ENCODE assay signal across 18 mouse cellular contexts in genomic region chr4:148936111-148936510, GRCm38 (mm10).
DNase-seq lines count a peak whose midpoint lies in the region; ATAC-seq and TF ChIP-seq lines count a peak whose summit lies in the region.
"Had no signal": no experiment of that assay in that cellular context is flagged by ENCODE, and none has a peak within 500 bp of the region (broad histone marks: within the 10 kb centered on the region; RNA-seq: fewer than 3 reads in every experiment).

No protein-coding gene starts in this region.

- no peak overlapping the region for H3K4me3 ChIP-seq in heart, embryonic 14.5 days (ENCODE audit: control insufficient read depth in 1 of 2, insufficient read depth in 1 of 2, low read depth in 1 of 2, low read length in 2 of 2)
- H3K4me3 ChIP-seq in intestine, embryonic 16.5 days (ENCODE audit: low read length): no peak overlapping the region
- H3K4me3 ChIP-seq in liver, embryonic 12.5 days: no peak overlapping the region
- H3K4me3 ChIP-seq in stomach, embryonic 15.5 days (replicated peaks): no peak overlapping the region
- no peak overlapping the region for H3K4me3 ChIP-seq in kidney, adult 2 months (ENCODE audit: insufficient read depth, low read depth, low read length)
- H3K4me3 ChIP-seq: forebrain, embryonic 12.5 days; megakaryocyte, embryonic 14.5 days; midbrain, embryonic 15.5 days; neural tube, embryonic 15.5 days had no signal

- 80% methylated on average over 12 of the region's 12 CpGs for WGBS in heart, embryonic 14.5 days
- 73% methylated on average over 12 of the region's 12 CpGs for WGBS in intestine, embryonic 16.5 days
- 71% methylated on average over 12 of the region's 12 CpGs for WGBS in liver, embryonic 12.5 days (ENCODE audit: insufficient replicate concordance)
- whole genome bisulfite sequencing in stomach, embryonic 15.5 days: 83% methylated on average over 12 of the region's 12 CpGs
- 93% methylated on average over 12 of the region's 12 CpGs for WGBS in kidney, adult 2 months

- no peaks in the 10 kb centered on the region for H3K27me3 ChIP-seq in heart, embryonic 14.5 days (ENCODE audit: control insufficient read depth, insufficient read depth, low read length)
- H3K27me3 ChIP-seq in intestine, embryonic 16.5 days (replicated peaks; ENCODE audit: control insufficient read depth, insufficient read depth, low read length): no peaks in the 10 kb centered on the region
- H3K27me3 ChIP-seq in liver, embryonic 12.5 days (replicated peaks): peaks cover 6% of the 10 kb centered on the region; the same call in 1 of the 2 replicates
- 0 out of 2 replicates have a peak, but pooled peaks cover 5% of the 10 kb centered on the region for H3K27me3 ChIP-seq in stomach, embryonic 15.5 days (replicated peaks)
- H3K27me3 ChIP-seq in kidney, adult 2 months (replicated peaks; ENCODE audit: control insufficient read depth, insufficient read depth, low read length): no peaks in the 10 kb centered on the region

- H3K4me2 ChIP-seq in heart, embryonic 14.5 days (ENCODE audit: low read length): no peak overlapping the region
- no peak overlapping the region for H3K4me2 ChIP-seq in intestine, embryonic 16.5 days (ENCODE audit: low read depth, low read length)
- H3K4me2 ChIP-seq in liver, embryonic 12.5 days: no peak overlapping the region
- H3K4me2 ChIP-seq in stomach, embryonic 15.5 days: no peak overlapping the region
- H3K4me2 ChIP-seq: forebrain, embryonic 12.5 days; hindbrain, embryonic 14.5 days; midbrain, embryonic 15.5 days; neural tube, embryonic 15.5 days had no signal

- DNase-seq in heart, adult 18-20 months: no peak
- DNase-seq in layer of hippocampus, adult 8-10 months (ENCODE audit: low spot score in 2 of 2): no peak
- DNase-seq in kidney, adult 2 months: no peak
- DNase-seq: cerebellum, adult 8-10 months; kidney, adult 11 months; right cerebral cortex, postnatal 14 days; spleen, adult 18-20 months; thymus, postnatal 14 days had no signal

- peaks cover 75% of the 10 kb centered on the region for H3K36me3 ChIP-seq in heart, embryonic 14.5 days (ENCODE audit: control insufficient read depth, insufficient read depth, low read length)
- no peaks in the 10 kb centered on the region for H3K36me3 ChIP-seq in intestine, embryonic 16.5 days (ENCODE audit: control insufficient read depth, insufficient read depth, low read length)
- no peaks in the 10 kb centered on the region for H3K36me3 ChIP-seq in liver, embryonic 12.5 days
- peaks cover 7% of the 10 kb centered on the region for H3K36me3 ChIP-seq in stomach, embryonic 15.5 days
- no peaks in the 10 kb centered on the region for H3K36me3 ChIP-seq in kidney, adult 2 months (ENCODE audit: control insufficient read depth, insufficient read depth, low read length)
- H3K36me3 ChIP-seq: midbrain, embryonic 15.5 days; neural tube, embryonic 15.5 days had no signal

- TF ChIP-seq POLR2A in kidney, adult 2 months (IDR thresholded peaks at IDR 0.05; ENCODE audit: low read depth, low read length): no peak

- no peaks in the 10 kb centered on the region for H3K9me3 ChIP-seq in heart, embryonic 14.5 days (ENCODE audit: control insufficient read depth, low read length)
- H3K9me3 ChIP-seq in intestine, embryonic 16.5 days (ENCODE audit: control insufficient read depth, low read length): no peaks in the 10 kb centered on the region
- H3K9me3 ChIP-seq in liver, embryonic 12.5 days (replicated peaks): no peaks in the 10 kb centered on the region
- H3K9me3 ChIP-seq in stomach, embryonic 15.5 days: no peaks in the 10 kb centered on the region
- H3K9me3 ChIP-seq: forebrain, embryonic 12.5 days; megakaryocyte, embryonic 14.5 days; midbrain, embryonic 15.5 days; neural tube, embryonic 15.5 days had no signal

- peak overlapping the region; percentile 62 for H3K9ac ChIP-seq in heart, embryonic 14.5 days (ENCODE audit: low read length)
- H3K9ac ChIP-seq in intestine, embryonic 16.5 days (ENCODE audit: low read depth, low read length): peak overlapping the region; percentile 39; the same call in 1 of the 2 replicates
- H3K9ac ChIP-seq in liver, embryonic 12.5 days: no peak overlapping the region
- H3K9ac ChIP-seq in stomach, embryonic 15.5 days: no peak overlapping the region
- H3K9ac ChIP-seq: forebrain, embryonic 12.5 days; midbrain, embryonic 15.5 days; neural tube, embryonic 15.5 days had no signal

- TF ChIP-seq CTCF in kidney, adult 2 months (conservative IDR thresholded peaks at IDR 0.05; ENCODE audit: insufficient read depth, insufficient read length, low read depth, low read length): no peak

- peaks cover 36 to 54% of the 10 kb centered on the region in 2 experiments for H3K4me1 ChIP-seq in heart, embryonic 14.5 days (ENCODE audit: control insufficient read depth in 2 of 2, insufficient read depth in 2 of 2, low read length in 2 of 2)
- peaks cover 28% of the 10 kb centered on the region for H3K4me1 ChIP-seq in intestine, embryonic 16.5 days (ENCODE audit: control insufficient read depth, insufficient read depth, low read length)
- peaks cover 20% of the 10 kb centered on the region for H3K4me1 ChIP-seq in liver, embryonic 12.5 days
- peaks cover 32% of the 10 kb centered on the region for H3K4me1 ChIP-seq in stomach, embryonic 15.5 days
- H3K4me1 ChIP-seq in kidney, adult 2 months (ENCODE audit: control insufficient read depth, insufficient read depth, low read length): peaks cover 2% of the 10 kb centered on the region; the same call in 1 of the 2 replicates

- ATAC-seq in heart, embryonic 14.5 days (ENCODE audit: insufficient number of reproducible peaks, insufficient read depth, low FRiP score, low read depth): no peak
- no peak for ATAC-seq in intestine, embryonic 16.5 days
- peak; percentile 28; the same call in 1 of the 2 replicates for ATAC-seq in liver, embryonic 12.5 days
- ATAC-seq in stomach, embryonic 15.5 days (ENCODE audit: insufficient read depth, low FRiP score, low read depth): no peak
- ATAC-seq: midbrain, embryonic 15.5 days had no signal

- peak overlapping the region in 1 of 2 experiments; percentile 75; a peak in 1 of 4 replicates for H3K27ac ChIP-seq in heart, embryonic 14.5 days (replicated peaks in 1 of 2; ENCODE audit: control insufficient read depth in 1 of 2, insufficient read depth in 1 of 2, low read depth in 2 of 2, low read length in 2 of 2)
- H3K27ac ChIP-seq in intestine, embryonic 16.5 days (ENCODE audit: low read length): peak overlapping the region; percentile 81; the same call in 1 of the 2 replicates
- H3K27ac ChIP-seq in liver, embryonic 12.5 days: peak overlapping the region; percentile 17; the same call in 1 of the 2 replicates
- peak overlapping the region; percentile 64 for H3K27ac ChIP-seq in stomach, embryonic 15.5 days
- no peak overlapping the region for H3K27ac ChIP-seq in kidney, adult 2 months (ENCODE audit: insufficient read depth, low read depth, low read length)
- H3K27ac ChIP-seq: forebrain, embryonic 12.5 days; hindbrain, embryonic 14.5 days; kidney, postnatal 0 days; midbrain, embryonic 15.5 days; neural tube, embryonic 15.5 days had no signal

Comparison
In these comparisons a context has a peak if more than half of its experiments do, and no peak if none do; other contexts are left out.
1. H3K9ac ChIP-seq: peak in heart, embryonic 14.5 days (single experiment) and intestine, embryonic 16.5 days (single experiment); none in liver, embryonic 12.5 days (single experiment) and stomach, embryonic 15.5 days (single experiment).